In the genomic region with DNA sequence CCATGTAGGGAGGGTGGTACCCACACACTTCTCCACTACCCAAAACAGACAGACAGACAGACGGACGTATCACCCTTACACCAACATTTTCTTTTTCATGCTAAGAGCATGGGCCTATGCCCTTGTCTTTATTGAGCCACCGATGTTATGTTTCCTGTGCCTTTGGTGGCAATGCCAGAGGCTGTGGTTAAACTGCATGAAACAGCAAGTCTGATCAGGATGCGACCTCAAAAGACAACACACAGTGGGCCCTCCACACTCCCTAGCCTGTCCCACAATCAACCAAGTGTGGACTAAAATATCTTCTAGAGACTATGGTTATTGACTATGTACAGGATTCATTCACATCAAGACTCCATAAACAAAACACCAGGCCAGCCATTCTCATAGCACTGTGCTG, we compare ENCODE assay signal across 13 mouse cellular contexts.
DNase-seq lines count a peak whose midpoint lies in the region; ATAC-seq and TF ChIP-seq lines count a peak whose summit lies in the region.
"Had no signal": no experiment of that assay in that cellular context is flagged by ENCODE, and none has a peak within 500 bp of the region (broad histone marks: within the 10 kb centered on the region; RNA-seq: fewer than 3 reads in every experiment).

No protein-coding gene starts in this region.

- no peak overlapping the region for H3K4me2 ChIP-seq in forebrain, embryonic 14.5 days (ENCODE audit: low read length)
- H3K4me2 ChIP-seq in kidney, postnatal 0 days (ENCODE audit: low read length): no peak overlapping the region
- H3K4me2 ChIP-seq in neural tube, embryonic 15.5 days: no peak overlapping the region

- 93% methylated on average over 4 of the region's 4 CpGs for WGBS in forebrain, embryonic 10.5 days
- 92% methylated on average over 4 of the region's 4 CpGs for WGBS in forebrain, embryonic 14.5 days
- 93% methylated on average over 4 of the region's 4 CpGs for WGBS in kidney, postnatal 0 days
- 91% methylated on average over 4 of the region's 4 CpGs for WGBS in neural tube, embryonic 15.5 days

- peaks cover 59% of the 10 kb centered on the region for H3K36me3 ChIP-seq in forebrain, embryonic 10.5 days (replicated peaks)
- H3K36me3 ChIP-seq in forebrain, embryonic 14.5 days (ENCODE audit: control insufficient read depth, insufficient read depth, low read length): no peaks in the 10 kb centered on the region
- no peaks in the 10 kb centered on the region for H3K36me3 ChIP-seq in kidney, postnatal 0 days (ENCODE audit: insufficient read depth, low read length)
- H3K36me3 ChIP-seq in neural tube, embryonic 15.5 days: no peaks in the 10 kb centered on the region

- no peak overlapping the region for H3K9ac ChIP-seq in forebrain, embryonic 14.5 days (ENCODE audit: low read length)
- H3K9ac ChIP-seq in kidney, postnatal 0 days (ENCODE audit: low read depth, low read length): no peak overlapping the region
- no peak overlapping the region for H3K9ac ChIP-seq in neural tube, embryonic 15.5 days (replicated peaks)

- peak overlapping the region; percentile 74 for H3K27ac ChIP-seq in forebrain, embryonic 10.5 days
- no peak overlapping the region for H3K27ac ChIP-seq in forebrain, embryonic 14.5 days (ENCODE audit: low read depth, low read length)
- 0 out of 2 replicates have a peak overlapping the region, but pooled peaks have one; percentile 72 for H3K27ac ChIP-seq in kidney, postnatal 0 days
- H3K27ac ChIP-seq in neural tube, embryonic 15.5 days (replicated peaks): peak overlapping the region; percentile 51

- ATAC-seq in forebrain, embryonic 14.5 days: no peak
- ATAC-seq in kidney, postnatal 0 days (replicated peaks; ENCODE audit: low FRiP score, low read depth): no peak
- 0 out of 2 replicates have a peak, but pooled peaks have one; percentile 9 for ATAC-seq in neural tube, embryonic 15.5 days (ENCODE audit: low FRiP score)
- peak; percentile 12 for ATAC-seq in megakaryocyte progenitor cell, adult 5-6 weeks (replicated peaks; ENCODE audit: poor library complexity)

- DNase-seq in forebrain, embryonic 10.5 days (ENCODE audit: extremely low spot score, low spot score): no peak
- no peak for DNase-seq in forebrain, embryonic 14.5 days (ENCODE audit: low spot score)
- DNase-seq in kidney, postnatal 0 days (ENCODE audit: low spot score): no peak
- DNase-seq in kidney, postnatal 14 days: no peak
- DNase-seq in neural tube, embryonic 10.5 days (ENCODE audit: extremely low spot score, low spot score): no peak
- DNase-seq in embryo, embryonic 11 days: no peak
- DNase-seq: cerebellum, postnatal 36 days; gastrocnemius, postnatal 14 days; heart, postnatal 36 days; midbrain, embryonic 14.5 days had no signal

- H3K9me3 ChIP-seq in forebrain, embryonic 10.5 days: no peaks in the 10 kb centered on the region; the same call in 1 of the 2 replicates
- no peaks in the 10 kb centered on the region for H3K9me3 ChIP-seq in forebrain, embryonic 14.5 days (replicated peaks; ENCODE audit: control insufficient read depth, low read length)
- no peaks in the 10 kb centered on the region for H3K9me3 ChIP-seq in kidney, postnatal 0 days (replicated peaks; ENCODE audit: low read length)
- no peaks in the 10 kb centered on the region for H3K9me3 ChIP-seq in neural tube, embryonic 15.5 days (replicated peaks)
- H3K9me3 ChIP-seq: G1E had no signal

- H3K4me1 ChIP-seq in forebrain, embryonic 10.5 days: peaks cover 62% of the 10 kb centered on the region
- peaks cover 44% of the 10 kb centered on the region for H3K4me1 ChIP-seq in forebrain, embryonic 14.5 days (ENCODE audit: control insufficient read depth, insufficient read depth, low read length)
- H3K4me1 ChIP-seq in kidney, postnatal 0 days (replicated peaks; ENCODE audit: insufficient read depth, low read length): peaks cover 41% of the 10 kb centered on the region
- H3K4me1 ChIP-seq in neural tube, embryonic 15.5 days: peaks cover 55% of the 10 kb centered on the region

- no peak for TF ChIP-seq CTCF in kidney, postnatal 0 days (IDR thresholded peaks at IDR 0.05; ENCODE audit: low read depth)

- H3K27me3 ChIP-seq in forebrain, embryonic 10.5 days (ENCODE audit: poor library complexity, severe bottlenecking): no peaks in the 10 kb centered on the region
- H3K27me3 ChIP-seq in forebrain, embryonic 14.5 days (replicated peaks; ENCODE audit: control insufficient read depth, insufficient read depth, low read length): no peaks in the 10 kb centered on the region
- no peaks in the 10 kb centered on the region for H3K27me3 ChIP-seq in kidney, postnatal 0 days (ENCODE audit: insufficient read depth, low read length)
- no peaks in the 10 kb centered on the region for H3K27me3 ChIP-seq in neural tube, embryonic 15.5 days (replicated peaks)

- H3K4me3 ChIP-seq in forebrain, embryonic 10.5 days: no peak overlapping the region
- H3K4me3 ChIP-seq in forebrain, embryonic 14.5 days (ENCODE audit: low read depth, low read length): no peak overlapping the region
- no peak overlapping the region for H3K4me3 ChIP-seq in kidney, postnatal 0 days (replicated peaks; ENCODE audit: low read depth, low read length)
- H3K4me3 ChIP-seq in neural tube, embryonic 15.5 days (replicated peaks): no peak overlapping the region

Comparison
In these comparisons a context has a peak if more than half of its experiments do, and no peak if none do; other contexts are left out.
1. ATAC-seq: peak in neural tube, embryonic 15.5 days (single experiment) and megakaryocyte progenitor cell, adult 5-6 weeks (single experiment); none in forebrain, embryonic 14.5 days (single experiment) and kidney, postnatal 0 days (single experiment).